Mouse (Mus musculus): ENCODE results near the gene Tex33. TPM values are rescaled to one million over a fixed set of nuclear protein-coding genes. Genes with fewer than 3 reads are reported as not detected.
A peak's percentile ranks its signal among the peaks of the same experiment; 100 is the strongest.

The Tex33 gene
- polyA plus RNA-seq, 1 experiment from 2014 or later: not detected

DNA sequence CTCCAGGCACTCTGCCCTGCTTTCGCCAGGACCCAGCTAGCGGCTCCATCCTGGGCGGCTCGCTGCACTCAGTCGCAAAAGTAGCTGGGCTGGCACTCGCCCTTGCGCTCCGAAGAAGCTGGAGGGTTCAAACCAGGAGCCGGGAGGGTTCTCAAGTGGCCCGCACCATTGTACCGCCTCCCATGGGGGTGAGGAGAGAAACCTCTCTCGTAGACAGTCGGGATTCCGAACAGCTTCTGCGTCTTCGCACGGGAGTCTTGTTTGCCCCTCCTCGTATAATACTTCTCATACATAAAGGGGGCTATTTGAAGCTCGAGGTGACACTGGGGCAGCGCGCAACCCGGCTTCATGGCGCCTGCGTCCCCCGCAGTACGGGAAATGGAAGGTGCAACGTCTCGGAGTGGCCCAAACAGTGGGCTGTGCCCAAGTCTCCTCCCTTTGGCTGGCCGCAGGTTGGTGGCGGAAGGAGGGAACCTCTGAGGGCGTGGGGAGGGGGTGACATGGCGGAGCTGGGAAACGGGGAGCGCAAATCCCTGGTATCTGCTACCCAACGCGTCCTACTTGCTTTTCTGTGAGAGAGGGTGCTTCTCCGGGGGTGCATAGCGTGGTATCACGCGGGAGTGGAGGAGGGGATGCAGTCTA lies 10.7 kb upstream of the Tex33 start, which contains the start of gene Mpst:
TSS of gene Mpst (plus strand) at position 124 of the 642 bp plus-strand sequence.
- H3K9me3 ChIP-seq (replicated peaks; ENCODE audit: control insufficient read depth, low read length): no peaks in the 10 kb centered on the region
- H3K4me3 ChIP-seq (ENCODE audit: low read depth, low read length): peak within 1 kb of the TSS; percentile 69
- ATAC-seq (ENCODE audit: low read depth): peak; percentile 82
- peak within 1 kb of the TSS; percentile 88 for H3K9ac ChIP-seq (ENCODE audit: low read depth, low read length)
- H3K4me2 ChIP-seq (ENCODE audit: low read depth, low read length): peak within 1 kb of the TSS; percentile 77
- H3K4me1 ChIP-seq (ENCODE audit: control insufficient read depth, low read depth, low read length): peaks cover 79% of the 10 kb centered on the region
- under 1% methylated on average over 40 of the region's 40 CpGs for WGBS (ENCODE audit: insufficient replicate concordance)
- peak within 1 kb of the TSS; percentile 96 for H3K27ac ChIP-seq (ENCODE audit: low read length)
- H3K36me3 ChIP-seq (ENCODE audit: control insufficient read depth, insufficient read depth): no peaks in the 10 kb centered on the region
- no peaks in the 10 kb centered on the region for H3K27me3 ChIP-seq (ENCODE audit: control insufficient read depth, insufficient read depth, low read depth, low read length)

DNA sequence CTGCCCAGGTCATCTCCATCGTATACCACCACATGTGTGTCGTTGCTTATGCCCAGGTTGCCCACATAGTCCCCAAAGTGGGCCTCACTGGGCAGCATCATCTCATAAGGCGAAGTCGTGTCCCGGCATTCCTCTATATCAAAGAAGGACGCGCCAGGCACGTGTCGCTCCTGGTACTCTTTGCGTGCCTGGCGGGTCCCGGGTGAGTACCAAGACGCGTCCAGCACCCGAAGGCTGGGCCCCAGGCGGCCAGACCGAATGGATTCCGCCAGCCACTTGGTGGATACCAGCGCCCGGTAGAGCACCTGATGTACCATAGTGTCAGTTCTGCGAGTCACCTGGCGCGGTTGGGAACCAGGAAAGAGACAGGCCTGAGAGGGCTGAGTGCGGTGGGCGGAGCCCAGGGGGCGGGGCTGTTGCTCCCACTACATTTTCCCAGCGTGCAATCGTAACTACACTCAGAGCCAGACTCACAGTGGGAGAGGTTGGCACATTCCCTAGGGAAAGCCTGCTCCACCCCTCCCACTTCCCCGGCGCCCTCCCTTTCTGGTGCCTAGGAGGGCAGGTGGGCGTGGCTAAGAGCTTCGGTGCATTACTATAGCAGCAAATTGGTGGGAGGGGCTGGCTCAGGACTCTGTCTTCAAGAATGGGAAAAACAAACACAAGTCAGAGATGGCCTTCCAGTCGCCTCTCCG lies 10.0 kb upstream of the Tex33 start, which contains the start of gene Tst:
TSS of gene Tst (minus strand) at position 391 of the 695 bp plus-strand sequence.
- Histone ChIP-seq H3K9ac (ENCODE audit: low read depth, low read length) (peak within 1 kb of the TSS; percentile 88), H3K4me2 (ENCODE audit: low read depth, low read length) (peak within 1 kb of the TSS; percentile 77), H3K9me3 (replicated peaks; ENCODE audit: control insufficient read depth, low read length) (no peaks in the 10 kb centered on the region), H3K4me3 (ENCODE audit: low read depth, low read length) (peak within 1 kb of the TSS; percentile 69), H3K36me3 (ENCODE audit: control insufficient read depth, insufficient read depth) (no peaks in the 10 kb centered on the region), H3K27ac (ENCODE audit: low read length) (peak within 1 kb of the TSS; percentile 96), H3K27me3 (ENCODE audit: control insufficient read depth, insufficient read depth, low read depth, low read length) (no peaks in the 10 kb centered on the region), H3K4me1 (ENCODE audit: control insufficient read depth, low read depth, low read length) (peaks cover 78% of the 10 kb centered on the region)
- peak; percentile 67 for ATAC-seq (ENCODE audit: low read depth)
- WGBS (ENCODE audit: insufficient replicate concordance): 2% methylated on average over 34 of the region's 34 CpGs

- H3K4me1 ChIP-seq (ENCODE audit: control insufficient read depth, low read depth, low read length): peaks cover 72% of the 10 kb centered on the region
- H3K9ac ChIP-seq (ENCODE audit: low read depth, low read length): peak overlapping the region; percentile 88
- no peak for ATAC-seq (ENCODE audit: low read depth)
- no peaks in the 10 kb centered on the region for H3K9me3 ChIP-seq (replicated peaks; ENCODE audit: control insufficient read depth, low read length)
- no peaks in the 10 kb centered on the region for H3K36me3 ChIP-seq (ENCODE audit: control insufficient read depth, insufficient read depth)
- H3K4me2 ChIP-seq (ENCODE audit: low read depth, low read length): peak overlapping the region; percentile 77
- 50% methylated on average over 11 of the region's 11 CpGs for WGBS (ENCODE audit: insufficient replicate concordance)
- H3K4me3 ChIP-seq (ENCODE audit: low read depth, low read length): peak overlapping the region; percentile 69
- peak overlapping the region; percentile 96 for H3K27ac ChIP-seq (ENCODE audit: low read length)
- H3K27me3 ChIP-seq (ENCODE audit: control insufficient read depth, insufficient read depth, low read depth, low read length): no peaks in the 10 kb centered on the region
Measured at GRCm38 (mm10) chr15:78405098-78405497, 9.4 kb upstream of the Tex33 start.

- no peaks in the 10 kb centered on the region for H3K27me3 ChIP-seq (ENCODE audit: control insufficient read depth, insufficient read depth, low read depth, low read length)
- H3K4me2 ChIP-seq (ENCODE audit: low read depth, low read length): peak overlapping the region; percentile 77
- no peaks in the 10 kb centered on the region for H3K9me3 ChIP-seq (replicated peaks; ENCODE audit: control insufficient read depth, low read length)
- WGBS (ENCODE audit: insufficient replicate concordance): 38% methylated on average over 1 of the region's 1 CpGs
- ATAC-seq (ENCODE audit: low read depth): no peak
- H3K4me1 ChIP-seq (ENCODE audit: control insufficient read depth, low read depth, low read length): peaks cover 60% of the 10 kb centered on the region
- H3K4me3 ChIP-seq (ENCODE audit: low read depth, low read length): peak overlapping the region; percentile 69
- peak overlapping the region; percentile 88 for H3K9ac ChIP-seq (ENCODE audit: low read depth, low read length)
- H3K36me3 ChIP-seq (ENCODE audit: control insufficient read depth, insufficient read depth): no peaks in the 10 kb centered on the region
- peak overlapping the region; percentile 96 for H3K27ac ChIP-seq (ENCODE audit: low read length)
Measured at GRCm38 (mm10) chr15:78403896-78404295, 8.2 kb upstream of the Tex33 start.

- Histone ChIP-seq H3K4me2 (ENCODE audit: low read depth, low read length) (peak overlapping the region; percentile 77), H3K4me1 (ENCODE audit: control insufficient read depth, low read depth, low read length) (peaks cover 54% of the 10 kb centered on the region), H3K9ac (ENCODE audit: low read depth, low read length) (peak overlapping the region; percentile 88), H3K36me3 (ENCODE audit: control insufficient read depth, insufficient read depth) (no peaks in the 10 kb centered on the region), H3K27ac (ENCODE audit: low read length) (peak overlapping the region; percentile 96), H3K27me3 (ENCODE audit: control insufficient read depth, insufficient read depth, low read depth, low read length) (no peaks in the 10 kb centered on the region), H3K4me3 (ENCODE audit: low read depth, low read length) (peak overlapping the region; percentile 69), H3K9me3 (replicated peaks; ENCODE audit: control insufficient read depth, low read length) (no peaks in the 10 kb centered on the region)
- 71% methylated on average over 3 of the region's 3 CpGs for WGBS (ENCODE audit: insufficient replicate concordance)
- peak; percentile 31 for ATAC-seq (ENCODE audit: low read depth)
Measured at GRCm38 (mm10) chr15:78403301-78403741, 7.6 kb upstream of the Tex33 start.

GRCm38 (mm10) chr15:78402423-78402822 lies 6.7 kb upstream of the Tex33 start:
- H3K4me2 ChIP-seq (ENCODE audit: low read depth, low read length): peak overlapping the region; percentile 77
- H3K27me3 ChIP-seq (ENCODE audit: control insufficient read depth, insufficient read depth, low read depth, low read length): no peaks in the 10 kb centered on the region
- WGBS (ENCODE audit: insufficient replicate concordance): 65% methylated on average over 7 of the region's 7 CpGs
- H3K4me3 ChIP-seq (ENCODE audit: low read depth, low read length): 0 out of 2 replicates have a peak overlapping the region, but pooled peaks have one; percentile 69
- no peak overlapping the region; the same call in 1 of the 2 replicates for H3K9ac ChIP-seq (ENCODE audit: low read depth, low read length)
- peaks cover 45% of the 10 kb centered on the region for H3K4me1 ChIP-seq (ENCODE audit: control insufficient read depth, low read depth, low read length)
- H3K27ac ChIP-seq (ENCODE audit: low read length): peak overlapping the region; percentile 96
- H3K9me3 ChIP-seq (replicated peaks; ENCODE audit: control insufficient read depth, low read length): no peaks in the 10 kb centered on the region
- ATAC-seq (ENCODE audit: low read depth): peak; percentile 13; the same call in 1 of the 2 replicates
- no peaks in the 10 kb centered on the region for H3K36me3 ChIP-seq (ENCODE audit: control insufficient read depth, insufficient read depth)

- Histone ChIP-seq H3K27ac (ENCODE audit: low read length) (peak overlapping the region; percentile 58), H3K4me1 (ENCODE audit: control insufficient read depth, low read depth, low read length) (peaks cover 42% of the 10 kb centered on the region), H3K9me3 (replicated peaks; ENCODE audit: control insufficient read depth, low read length) (no peaks in the 10 kb centered on the region), H3K36me3 (ENCODE audit: control insufficient read depth, insufficient read depth) (no peaks in the 10 kb centered on the region), H3K4me3 (ENCODE audit: low read depth, low read length) (no peak overlapping the region), H3K4me2 (ENCODE audit: low read depth, low read length) (peak overlapping the region; percentile 21; the same call in 1 of the 2 replicates), H3K9ac (ENCODE audit: low read depth, low read length) (no peak overlapping the region; the same call in 1 of the 2 replicates), H3K27me3 (ENCODE audit: control insufficient read depth, insufficient read depth, low read depth, low read length) (no peaks in the 10 kb centered on the region)
- ATAC-seq (ENCODE audit: low read depth): no peak
- WGBS (ENCODE audit: insufficient replicate concordance): 49% methylated on average over 4 of the region's 4 CpGs
Measured at GRCm38 (mm10) chr15:78401921-78402320, 6.2 kb upstream of the Tex33 start.

- H3K27ac ChIP-seq (ENCODE audit: low read length): peak overlapping the region; percentile 58
- peaks cover 42% of the 10 kb centered on the region for H3K4me1 ChIP-seq (ENCODE audit: control insufficient read depth, low read depth, low read length)
- no peak overlapping the region for H3K9ac ChIP-seq (ENCODE audit: low read depth, low read length)
Measured at GRCm38 (mm10) chr15:78401345-78401744, 5.6 kb upstream of the Tex33 start.

GRCm38 (mm10) chr15:78390855-78391254 lies 4.9 kb downstream of the Tex33 start:
- H3K4me2 ChIP-seq (ENCODE audit: low read depth, low read length): no peak overlapping the region
- H3K27ac ChIP-seq (ENCODE audit: low read length): no peak overlapping the region
- no peak for ATAC-seq (ENCODE audit: low read depth)
- no peaks in the 10 kb centered on the region for H3K4me1 ChIP-seq (ENCODE audit: control insufficient read depth, low read depth, low read length)
- H3K9me3 ChIP-seq (replicated peaks; ENCODE audit: control insufficient read depth, low read length): no peaks in the 10 kb centered on the region
- no peak overlapping the region for H3K4me3 ChIP-seq (ENCODE audit: low read depth, low read length)
- H3K9ac ChIP-seq (ENCODE audit: low read depth, low read length): no peak overlapping the region
- no peaks in the 10 kb centered on the region for H3K36me3 ChIP-seq (ENCODE audit: control insufficient read depth, insufficient read depth)
- 58% methylated on average over 3 of the region's 3 CpGs for WGBS (ENCODE audit: insufficient replicate concordance)
- H3K27me3 ChIP-seq (ENCODE audit: control insufficient read depth, insufficient read depth, low read depth, low read length): no peaks in the 10 kb centered on the region

More at GRCm38 (mm10) chr15:78401345-78401744, 5.6 kb upstream of the Tex33 start:
- no peaks in the 10 kb centered on the region for H3K27me3 ChIP-seq (ENCODE audit: control insufficient read depth, insufficient read depth, low read depth, low read length)
- no peak for ATAC-seq (ENCODE audit: low read depth)
- no peaks in the 10 kb centered on the region for H3K36me3 ChIP-seq (ENCODE audit: control insufficient read depth, insufficient read depth)
- H3K9me3 ChIP-seq (replicated peaks; ENCODE audit: control insufficient read depth, low read length): no peaks in the 10 kb centered on the region
- no peak overlapping the region for H3K4me2 ChIP-seq (ENCODE audit: low read depth, low read length)
- WGBS (ENCODE audit: insufficient replicate concordance): 49% methylated on average over 6 of the region's 6 CpGs
- no peak overlapping the region for H3K4me3 ChIP-seq (ENCODE audit: low read depth, low read length)

Data from liver, embryonic 16.5 days (tissue).